Mouse (Mus musculus) urinary bladder, postnatal 0 days (tissue): ENCODE measurements around the gene Mef2a. TPM values are rescaled to one million over a fixed set of nuclear protein-coding genes. Genes with fewer than 3 reads are reported as not detected.

Experiments used
- polyA plus RNA-seq: library from polyadenylated mRNA; unstranded; fragments of >200 nt; fragmentation: Nextera tagmentation; extraction: Ambion mirVana; gene quantifications from 2 replicates; pipeline ENCODE4 v1.2.1, GENCODE M21; 2015

Gene Mef2a
- 33.7 and 37.2 TPM in 2 replicates for polyA plus RNA-seq

DNA sequence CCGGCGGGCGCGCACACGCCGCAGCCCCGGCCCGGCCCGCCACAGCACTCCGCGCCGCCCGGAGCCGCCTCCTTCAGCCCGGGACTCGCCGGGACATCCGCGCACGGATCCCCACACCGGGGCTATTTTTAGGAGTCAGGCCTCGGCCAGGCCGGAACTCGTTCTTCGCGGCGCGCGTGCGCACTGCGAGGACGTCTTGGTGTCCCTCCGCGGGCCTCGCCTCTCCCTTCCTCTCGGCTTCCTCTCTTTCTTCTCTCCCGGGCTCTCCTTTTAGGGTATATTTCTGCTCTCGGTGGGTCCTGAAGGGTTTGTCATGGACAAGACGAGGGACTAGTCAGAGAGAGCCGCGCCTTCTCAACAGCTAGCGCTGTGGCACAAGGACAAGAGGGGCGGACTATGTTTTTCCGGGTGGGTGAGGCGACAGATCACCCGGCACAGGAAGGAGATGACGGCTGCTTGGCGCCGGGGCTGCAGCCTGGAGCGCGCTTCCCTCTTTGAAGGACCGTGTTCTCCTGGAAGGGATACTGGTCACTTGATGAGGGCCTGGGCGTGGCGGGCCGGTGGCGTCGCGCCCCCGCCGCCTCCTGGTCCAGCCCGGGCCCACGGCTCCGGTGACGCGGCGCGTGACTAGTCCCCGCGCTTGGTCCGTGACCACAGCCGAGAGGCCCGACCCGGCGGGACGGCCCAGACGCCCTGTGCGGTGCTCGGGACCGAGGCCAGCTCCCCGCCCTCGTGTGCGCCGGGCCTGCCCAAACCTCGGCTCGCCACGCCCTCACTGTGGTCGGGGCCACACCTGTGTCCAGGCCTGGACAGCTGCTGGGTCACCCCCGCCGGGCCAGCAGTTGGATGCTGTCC lies at the start of gene Mef2a:
Gene Mef2a, minus strand, starts transcription at position 130 of the 855 bp plus-strand sequence.

GRCm38 (mm10) chr7:67222220-67222862 lies 150.3 kb downstream of the Mef2a start, which contains the start of gene Lysmd4:
Gene Lysmd4, plus strand, starts transcription at chr7:67222544.

Other genes starting within 250 kb of the Mef2a start
- 9.5 and 9.7 TPM in 2 replicates for gene Lysmd4, start 150.3 kb downstream of the Mef2a start, polyA plus RNA-seq